Mouse (Mus musculus) kidney, postnatal 0 days (tissue): Measurements from ENCODE around the gene Ttc9. TPM values are rescaled to one million over a fixed set of nuclear protein-coding genes. Genes with fewer than 3 reads are reported as not detected.

ENCODE experiments used
- ATAC-seq: fragments of 200-750 bp; cut with Nextera tagmentation; replicated peaks from 2 replicates; pipeline ENCODE4 v1.8.0; 2017; ENCODE audit warnings: low read depth, moderate number of reproducible peaks, moderate TSS enrichment, moderate library complexity; ENCODE audit not compliant: low FRiP score
- DNase-seq: peaks from one replicate; pipeline ENCODE4 v3.0.0-alpha.2; 2016; ENCODE audit warnings: low spot score
- H3K27ac ChIP-seq: fragments of 300-500 bp; sonication (generic); 2 replicates; pipeline ENCODE4 v1.5.1; 2014; ENCODE audit warnings: mild to moderate bottlenecking
- H3K27me3 ChIP-seq: fragments of 300-500 bp; sonication (generic); 2 replicates; pipeline ENCODE4 v1.6.1; 2014; ENCODE audit warnings: low read length, mixed read lengths; ENCODE audit not compliant: insufficient read depth
- H3K36me3 ChIP-seq: fragments of 300-500 bp; sonication (generic); 2 replicates; pipeline ENCODE4 v1.6.1; 2014; ENCODE audit warnings: low read length, mixed read lengths; ENCODE audit not compliant: insufficient read depth
- H3K4me1 ChIP-seq: fragments of 300-500 bp; sonication (generic); replicated peaks from 2 replicates; pipeline ENCODE4 v1.6.1; 2014; ENCODE audit warnings: antibody characterized with exemption, low read length, mixed read lengths; ENCODE audit not compliant: insufficient read depth
- H3K4me2 ChIP-seq: fragments of 300-500 bp; sonication (generic); 2 replicates; pipeline ENCODE4 v1.6.1; 2014; ENCODE audit warnings: mild to moderate bottlenecking, low read length, moderate library complexity, mixed read lengths
- H3K4me3 ChIP-seq: fragments of 300-500 bp; sonication (generic); replicated peaks from 2 replicates; pipeline ENCODE4 v1.5.1; 2014; ENCODE audit warnings: low read depth, low read length
- H3K9ac ChIP-seq: fragments of 300-500 bp; sonication (generic); 2 replicates; pipeline ENCODE4 v1.6.1; 2014; ENCODE audit warnings: low read depth, low read length
- H3K9me3 ChIP-seq: fragments of 300-500 bp; sonication (generic); replicated peaks from 2 replicates; pipeline ENCODE4 v1.6.1; 2016; ENCODE audit warnings: low read length, inconsistent platforms, mixed read lengths
- CTCF ChIP-seq: IDR thresholded peaks from 2 replicates; pipeline ENCODE4 v1.5.1; 2016; ENCODE audit warnings: antibody characterized with exemption, low read depth, mild to moderate bottlenecking, moderate library complexity
- WGBS: fragments of 180-500 bp; shearing (Covaris S2); extraction: QIAGEN DNeasy Blood & Tissue Kit; methylation state at CpG from one replicate; pipeline ENCODE4 v1.1.7; 2014; 5-methylcytosine and 5-hydroxymethylcytosine counted together
- polyA plus RNA-seq: library from polyadenylated mRNA; unstranded; fragments of >200 nt; fragmentation: Nextera tagmentation; extraction: Ambion mirVana; gene quantifications from 2 replicates; pipeline ENCODE4 v1.2.1, GENCODE M21; 2015

The Ttc9 gene
- polyA plus RNA-seq: 1.4 and 2.1 TPM in 2 replicates

DNA sequence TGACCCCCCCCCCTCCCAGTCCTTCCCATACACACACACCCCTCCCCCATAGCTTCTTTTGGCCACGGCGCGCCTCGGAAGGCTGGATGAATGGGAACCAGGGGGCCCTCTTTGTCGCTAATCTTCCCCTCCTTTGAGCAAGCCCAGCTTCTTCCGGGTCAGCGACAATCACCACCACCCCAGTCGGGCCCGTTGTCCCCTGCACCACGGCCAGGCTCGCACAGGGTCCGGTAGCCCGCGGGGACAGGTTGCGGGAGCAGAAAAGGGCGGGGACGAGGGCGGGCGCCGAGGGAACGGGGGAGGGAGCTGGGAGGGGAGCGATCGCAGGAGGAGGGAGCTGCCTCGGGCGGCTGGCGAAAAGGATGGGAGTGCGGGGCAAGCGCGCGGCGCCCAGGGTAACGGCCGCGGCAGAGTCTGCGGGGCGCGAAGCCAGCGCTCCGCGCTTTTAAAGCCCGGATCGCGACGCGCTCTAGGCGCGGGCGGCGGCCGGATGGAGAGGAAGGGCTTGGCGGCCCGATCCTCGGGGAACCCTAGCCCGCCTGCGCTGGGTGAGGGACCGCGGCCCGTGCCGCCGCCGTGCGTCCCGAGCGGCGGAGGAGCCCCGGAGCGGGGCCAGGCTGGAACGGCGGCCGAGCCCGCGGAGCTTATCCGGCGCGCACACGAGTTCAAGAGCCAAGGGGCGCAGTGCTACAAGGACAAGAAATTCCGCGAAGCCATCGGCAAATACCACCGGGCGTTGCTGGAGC, at the start of gene Ttc9:
Gene Ttc9 (plus strand): TSS at position 335 of the 746 bp plus-strand sequence.
- Histone ChIP-seq H3K36me3 (no peaks in the 10 kb centered on the region), H3K4me1 (no peaks in the 10 kb centered on the region; the same call in 1 of the 2 replicates), H3K9ac (peak within 1 kb of the TSS; percentile 51), H3K27ac (no peak within 1 kb of the TSS), H3K4me2 (peak within 1 kb of the TSS; percentile 96), H3K9me3 (no peaks in the 10 kb centered on the region), H3K4me3 (peak within 1 kb of the TSS; percentile 50), H3K27me3 (peaks cover 38% of the 10 kb centered on the region)
- under 1% methylated on average over 76 of the region's 82 CpGs for WGBS
- ATAC-seq (no peak; the same call in 1 of the 2 replicates), DNase-seq (peak; percentile 11)
- TF ChIP-seq CTCF: no peak

DNA sequence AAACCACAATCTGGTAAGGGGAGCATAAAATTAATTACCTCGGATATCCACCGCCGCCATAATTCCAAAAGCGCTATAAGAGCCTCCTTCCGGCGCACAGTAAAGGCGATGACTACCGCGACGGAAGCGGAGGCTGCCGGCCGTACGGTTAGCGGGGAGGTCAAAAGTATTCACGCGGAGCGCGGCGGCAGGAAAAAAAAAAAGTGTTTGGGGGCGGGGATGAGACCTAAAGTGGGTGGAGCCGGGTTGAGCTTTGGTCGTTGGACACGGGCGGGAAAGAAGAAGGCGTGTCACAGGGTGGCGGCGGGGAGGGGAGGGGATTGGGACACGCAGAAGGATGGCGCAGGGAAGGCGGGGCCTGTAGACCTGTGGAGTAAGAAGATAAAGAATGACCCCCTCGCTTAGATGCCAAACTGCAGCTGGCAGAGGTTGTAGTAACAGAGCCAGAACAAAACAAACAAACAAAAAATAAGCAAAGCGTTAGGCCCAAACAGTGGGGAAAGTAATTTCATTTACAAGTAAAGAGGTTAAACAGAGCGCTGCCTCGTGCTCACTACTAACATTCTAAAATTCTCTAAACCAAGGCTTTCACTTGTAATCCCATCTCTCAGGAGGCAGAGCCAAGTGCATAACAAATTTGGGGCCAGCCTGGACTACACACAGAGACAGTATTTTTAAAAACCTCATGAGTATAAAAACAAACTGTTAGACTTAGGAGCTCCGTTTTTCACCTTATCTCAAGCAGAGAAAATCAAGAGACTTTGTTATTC, 36.0 kb upstream of the Ttc9 start, which contains the start of gene Med6:
Gene Med6 (minus strand): TSS at position 107 of the 770 bp plus-strand sequence.
- peak within 1 kb of the TSS; percentile 73 for H3K4me2 ChIP-seq
- WGBS: 3% methylated on average over 36 of the region's 36 CpGs
- ATAC-seq (peak; percentile 98), DNase-seq (peak; percentile 99)
- H3K27ac ChIP-seq: no peak within 1 kb of the TSS
- no peaks in the 10 kb centered on the region for H3K9me3 ChIP-seq
- H3K9ac ChIP-seq: peak within 1 kb of the TSS; percentile 73
- no peaks in the 10 kb centered on the region for H3K27me3 ChIP-seq
- H3K36me3 ChIP-seq: 0 out of 2 replicates have a peak, but pooled peaks cover 5% of the 10 kb centered on the region
- H3K4me1 ChIP-seq: 0 out of 2 replicates have a peak, but pooled peaks cover 3% of the 10 kb centered on the region
- TF ChIP-seq CTCF: no peak
- peak within 1 kb of the TSS; percentile 75 for H3K4me3 ChIP-seq

DNA sequence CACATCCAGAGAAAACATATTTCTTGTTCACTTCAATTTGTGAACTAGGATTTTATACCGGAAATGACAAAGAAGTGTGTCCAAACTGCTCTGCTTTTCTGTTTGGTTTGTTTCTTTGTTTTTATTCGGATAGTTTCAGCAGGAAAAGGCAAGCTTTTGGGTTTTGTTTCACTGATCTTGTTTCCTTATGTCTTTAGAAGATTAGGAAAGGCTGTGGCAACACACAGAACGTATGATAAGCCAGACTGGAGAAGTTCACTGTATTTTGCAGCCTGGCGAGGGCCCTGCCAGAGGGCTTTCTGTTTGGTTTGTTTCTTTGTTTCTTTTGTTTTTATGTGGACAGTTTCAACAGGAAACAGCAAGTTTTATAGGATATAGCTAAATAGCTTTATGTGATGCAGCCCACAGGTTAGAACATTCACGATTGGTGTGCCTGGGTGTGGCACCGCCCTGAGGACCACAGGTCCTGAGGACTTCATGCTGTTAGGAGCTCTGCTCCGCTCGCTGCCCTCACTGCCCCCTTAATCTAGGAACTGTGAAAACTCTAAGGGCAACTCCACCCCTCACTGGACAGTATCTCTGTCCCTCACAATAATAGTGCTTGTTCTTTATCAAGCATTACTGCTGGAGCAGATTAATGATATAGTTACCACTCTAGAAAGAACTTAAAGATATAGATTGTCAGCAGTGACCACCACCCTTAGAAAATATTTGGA, 34.3 kb upstream of the Ttc9 start:
- ATAC-seq (no peak), DNase-seq (no peak)
- WGBS: 83% methylated on average over 8 of the region's 8 CpGs
- Histone ChIP-seq H3K9me3 (no peaks in the 10 kb centered on the region), H3K4me1 (0 out of 2 replicates have a peak, but pooled peaks cover 3% of the 10 kb centered on the region), H3K9ac (no peak overlapping the region), H3K36me3 (no peaks in the 10 kb centered on the region), H3K27me3 (no peaks in the 10 kb centered on the region), H3K4me3 (no peak overlapping the region), H3K27ac (no peak overlapping the region), H3K4me2 (no peak overlapping the region)
- TF ChIP-seq CTCF: no peak

DNA sequence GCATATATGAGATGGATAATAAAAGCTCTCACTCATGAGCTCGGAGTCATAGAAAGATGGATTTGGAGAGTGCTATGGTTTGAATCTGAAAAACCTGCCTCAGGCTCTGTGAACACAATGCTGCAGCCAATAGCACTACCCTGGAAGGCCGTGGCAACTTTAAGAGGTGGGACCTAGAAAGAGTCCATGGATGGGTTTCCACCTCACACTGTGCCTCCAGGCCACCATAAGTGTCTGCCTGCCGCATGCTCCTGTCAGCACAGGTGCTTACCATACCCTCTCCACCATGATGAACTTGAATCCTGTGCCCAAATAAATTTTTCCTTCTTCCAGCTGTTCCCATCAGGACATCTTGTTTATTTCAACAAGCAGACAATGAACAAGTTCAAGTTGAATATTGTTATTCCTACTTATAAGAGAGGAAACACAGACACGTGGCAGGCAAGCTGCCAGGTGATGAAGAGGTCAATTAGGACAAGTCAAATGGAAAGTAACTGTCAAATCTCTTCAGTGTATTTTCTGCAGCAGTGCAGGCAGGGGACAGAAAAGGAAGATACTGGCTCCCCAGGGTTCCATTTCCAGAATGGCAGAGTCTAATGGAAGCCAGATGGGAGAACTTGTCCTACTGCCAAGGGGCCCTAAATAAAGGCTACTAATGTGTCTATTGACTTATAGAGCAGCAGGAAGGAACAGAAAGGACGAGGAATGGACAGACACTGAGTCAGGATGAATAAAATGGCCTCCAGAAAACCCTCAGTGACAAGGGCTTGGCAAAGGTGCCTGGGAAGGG, 25.9 kb upstream of the Ttc9 start:
- Histone ChIP-seq H3K9ac (no peak overlapping the region), H3K27me3 (no peaks in the 10 kb centered on the region), H3K27ac (no peak overlapping the region), H3K4me1 (no peaks in the 10 kb centered on the region), H3K4me3 (no peak overlapping the region), H3K4me2 (no peak overlapping the region), H3K36me3 (no peaks in the 10 kb centered on the region), H3K9me3 (no peaks in the 10 kb centered on the region)
- ATAC-seq (no peak), DNase-seq (no peak)
- no peak for TF ChIP-seq CTCF
- WGBS: 61% methylated on average over 5 of the region's 5 CpGs

DNA sequence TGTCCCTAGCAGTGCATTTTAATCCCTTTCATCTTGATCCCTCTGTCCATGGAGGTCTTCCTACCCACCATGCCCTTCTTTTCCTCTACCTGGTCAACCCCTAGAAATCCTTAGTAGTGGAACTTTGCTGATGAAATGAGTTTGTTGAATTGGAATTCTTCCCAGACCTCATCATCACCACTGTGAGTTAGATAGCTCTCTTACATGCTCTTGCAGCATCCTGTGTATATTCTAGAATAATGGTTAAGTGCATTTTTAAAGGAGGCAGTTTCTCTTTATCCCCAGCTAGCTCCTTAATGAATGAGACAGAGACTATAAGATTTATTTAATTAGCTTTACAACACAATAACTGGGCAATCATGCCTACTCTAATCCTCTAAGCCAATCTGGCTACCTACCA, 21.6 kb upstream of the Ttc9 start:
- H3K4me3 ChIP-seq: no peak overlapping the region
- no peak overlapping the region for H3K4me2 ChIP-seq
- DNase-seq (no peak), ATAC-seq (no peak)
- TF ChIP-seq CTCF: no peak
- no peaks in the 10 kb centered on the region for H3K36me3 ChIP-seq
- no peak overlapping the region for H3K27ac ChIP-seq
- H3K9me3 ChIP-seq: no peaks in the 10 kb centered on the region
- no peaks in the 10 kb centered on the region for H3K4me1 ChIP-seq
- no peaks in the 10 kb centered on the region for H3K27me3 ChIP-seq
- no peak overlapping the region for H3K9ac ChIP-seq
